Mouse (Mus musculus) embryonic facial prominence, embryonic 15.5 days (tissue): ENCODE measurements at regions not wholly inside any gene's neighbourhood (a gene's known extent, or its start where the extent isn't known, plus 50 kb on each side); places are given as distances from the start of the nearest gene placed in this dataset.

Source experiments
- ATAC-seq: fragments of 200-750 bp; cut with Nextera tagmentation; 2 replicates; pipeline ENCODE4 v1.8.0; 2017; ENCODE audit warnings: low read depth, moderate TSS enrichment; ENCODE audit not compliant: insufficient number of reproducible peaks, low FRiP score, low TSS enrichment
- H3K27ac ChIP-seq: fragments of 300-500 bp; sonication (generic); replicated peaks from 2 replicates; pipeline ENCODE4 v1.5.1; 2015; ENCODE audit warnings: mild to moderate bottlenecking, inconsistent platforms
- H3K27me3 ChIP-seq: fragments of 300-500 bp; sonication (generic); 2 replicates; pipeline ENCODE4 v1.6.1; 2015; ENCODE audit warnings: inconsistent platforms
- H3K36me3 ChIP-seq: fragments of 300-500 bp; sonication (generic); 2 replicates; pipeline ENCODE4 v1.6.1; 2015; ENCODE audit warnings: mild to moderate bottlenecking, inconsistent platforms
- H3K4me1 ChIP-seq: fragments of 300-500 bp; sonication (generic); 2 replicates; pipeline ENCODE4 v1.6.1; 2015; ENCODE audit warnings: inconsistent platforms
- H3K4me2 ChIP-seq: fragments of 300-500 bp; sonication (generic); replicated peaks from 2 replicates; pipeline ENCODE4 v1.6.1; 2015; ENCODE audit warnings: mild to moderate bottlenecking, inconsistent platforms
- H3K4me3 ChIP-seq: fragments of 300-500 bp; sonication (generic); replicated peaks from 2 replicates; pipeline ENCODE4 v1.5.1; 2015; ENCODE audit warnings: mild to moderate bottlenecking, inconsistent platforms
- H3K9ac ChIP-seq: fragments of 300-500 bp; sonication (generic); 2 replicates; pipeline ENCODE4 v1.6.1; 2015; ENCODE audit warnings: inconsistent platforms
- H3K9me3 ChIP-seq: fragments of 300-500 bp; sonication (generic); replicated peaks from 2 replicates; pipeline ENCODE4 v1.6.1; 2016; ENCODE audit warnings: inconsistent platforms
- WGBS: fragments of 180-500 bp; shearing (Covaris S2); methylation state at CpG from one replicate; pipeline ENCODE4 v1.1.7; 2015; 5-methylcytosine and 5-hydroxymethylcytosine counted together

DNA sequence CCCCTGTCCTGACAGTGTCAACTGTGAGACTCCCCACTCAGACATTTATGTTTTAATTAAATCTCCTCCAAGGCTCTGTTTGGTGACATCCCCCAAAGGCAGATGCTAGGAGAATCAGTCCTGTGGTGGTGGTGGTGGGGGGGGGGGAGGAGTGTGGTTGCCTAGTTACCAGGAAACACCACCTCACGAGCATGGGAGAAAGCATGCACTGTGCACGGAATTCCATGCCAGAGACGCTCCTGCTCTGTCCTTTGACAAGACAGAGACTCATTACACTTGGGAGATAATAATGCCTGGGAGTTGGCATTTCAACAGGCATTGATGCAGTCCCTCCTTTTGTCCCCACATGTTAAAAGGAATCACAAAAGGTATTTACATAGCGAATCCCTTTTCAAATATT, 240.6 kb downstream of the Cbln1 start:
- H3K9me3 ChIP-seq, result no peaks in the 10 kb centered on the region

DNA sequence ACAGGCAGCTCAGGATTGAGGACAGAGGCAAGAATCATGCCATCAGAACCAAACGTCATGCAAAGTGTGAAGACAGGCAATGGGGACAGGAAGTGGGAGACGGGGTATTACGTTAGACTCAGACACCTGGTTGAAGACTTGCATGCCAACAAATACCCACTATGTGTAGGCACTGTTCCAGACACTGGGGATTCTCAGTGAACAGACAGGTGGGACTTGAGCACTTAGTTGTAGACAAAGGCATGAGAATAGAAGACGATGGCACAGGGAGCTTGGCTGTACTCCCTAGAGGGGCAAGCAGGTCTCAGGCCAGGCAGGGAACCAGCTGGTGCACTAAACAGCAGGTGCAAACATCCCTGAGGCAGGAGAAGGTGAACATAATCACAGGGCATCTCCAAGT, 242.3 kb downstream of the Cbln1 start:
- Histone ChIP-seq H3K27me3 (no peaks in the 10 kb centered on the region), H3K4me3 (no peak overlapping the region), H3K4me1 (peaks cover 18% of the 10 kb centered on the region), H3K9me3 (no peaks in the 10 kb centered on the region), H3K36me3 (no peaks in the 10 kb centered on the region), H3K9ac (no peak overlapping the region), H3K27ac (no peak overlapping the region), H3K4me2 (no peak overlapping the region)
- WGBS, result 76% methylated on average over 4 of the region's 4 CpGs
- ATAC-seq, result no peak

More for the DNA sequence above, 240.6 kb downstream of the Cbln1 start:
- Histone ChIP-seq H3K27ac (no peak overlapping the region), H3K4me1 (peaks cover 25% of the 10 kb centered on the region), H3K4me2 (no peak overlapping the region), H3K4me3 (no peak overlapping the region), H3K36me3 (no peaks in the 10 kb centered on the region), H3K9ac (no peak overlapping the region), H3K27me3 (no peaks in the 10 kb centered on the region)
- WGBS, result 39% methylated on average over 4 of the region's 4 CpGs
- no peak for ATAC-seq

GRCm38 (mm10) chr8:87229182-87229581, 243.2 kb downstream of the Cbln1 start:
- Histone ChIP-seq H3K27me3 (no peaks in the 10 kb centered on the region), H3K4me2 (no peak overlapping the region), H3K27ac (no peak overlapping the region), H3K4me1 (peaks cover 18% of the 10 kb centered on the region), H3K4me3 (no peak overlapping the region), H3K36me3 (no peaks in the 10 kb centered on the region), H3K9ac (no peak overlapping the region), H3K9me3 (no peaks in the 10 kb centered on the region)
- 96% methylated on average over 6 of the region's 6 CpGs for WGBS
- no peak for ATAC-seq

- peaks cover 14% of the 10 kb centered on the region for H3K4me1 ChIP-seq
- no peak overlapping the region for H3K27ac ChIP-seq
- ATAC-seq, result no peak
- H3K36me3 ChIP-seq, result no peaks in the 10 kb centered on the region
- H3K4me3 ChIP-seq, result no peak overlapping the region
- H3K9me3 ChIP-seq, result no peaks in the 10 kb centered on the region
- H3K4me2 ChIP-seq, result no peak overlapping the region
- 84% methylated on average over 6 of the region's 6 CpGs for WGBS
- H3K27me3 ChIP-seq, result no peaks in the 10 kb centered on the region
- H3K9ac ChIP-seq, result no peak overlapping the region
These were observed 243.6 kb downstream of the Cbln1 start for GRCm38 (mm10) chr8:87228777-87229176.

GRCm38 (mm10) chr8:87225504-87226425, 246.6 kb downstream of the Cbln1 start:
- Histone ChIP-seq H3K4me1 (no peaks in the 10 kb centered on the region), H3K27ac (no peak overlapping the region), H3K36me3 (no peaks in the 10 kb centered on the region), H3K4me2 (peak overlapping the region; percentile 24; the same call in 1 of the 2 replicates), H3K27me3 (no peaks in the 10 kb centered on the region), H3K9ac (no peak overlapping the region), H3K4me3 (no peak overlapping the region), H3K9me3 (no peaks in the 10 kb centered on the region)
- WGBS, result 48% methylated on average over 11 of the region's 11 CpGs
- ATAC-seq, result peak; percentile 76; the same call in 1 of the 2 replicates

DNA sequence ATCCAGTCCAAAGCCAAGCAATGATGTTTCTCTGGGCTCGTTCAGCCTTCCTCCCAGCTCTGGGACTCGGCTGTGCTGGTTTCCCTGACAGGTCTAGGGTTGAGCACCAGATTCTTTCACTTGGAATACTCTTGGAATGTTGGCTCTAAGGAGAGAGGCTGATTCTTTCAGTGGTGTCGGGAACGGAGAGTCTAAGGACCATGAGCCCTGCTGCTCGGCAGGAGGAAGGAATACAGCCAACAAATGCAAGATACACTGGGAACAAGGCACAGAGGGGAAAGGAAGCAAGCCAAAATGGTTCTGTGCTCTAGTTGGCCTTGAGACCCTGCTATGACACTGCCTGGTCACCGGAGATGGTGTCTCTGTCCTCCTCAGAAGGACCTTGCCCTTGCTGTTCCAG, 251.8 kb downstream of the Cbln1 start:
- ATAC-seq, result no peak
- no peaks in the 10 kb centered on the region for H3K36me3 ChIP-seq
- H3K27ac ChIP-seq, result no peak overlapping the region
- 0 out of 2 replicates have a peak, but pooled peaks cover 9% of the 10 kb centered on the region for H3K27me3 ChIP-seq
- H3K4me3 ChIP-seq, result no peak overlapping the region
- H3K4me1 ChIP-seq, result peaks cover 8% of the 10 kb centered on the region; the same call in 1 of the 2 replicates
- no peak overlapping the region for H3K4me2 ChIP-seq
- no peaks in the 10 kb centered on the region for H3K9me3 ChIP-seq
- no peak overlapping the region for H3K9ac ChIP-seq
- WGBS, result 73% methylated on average over 6 of the region's 6 CpGs

GRCm38 (mm10) chr8:87218956-87219482, 253.4 kb downstream of the Cbln1 start:
- ATAC-seq, result no peak
- H3K4me2 ChIP-seq, result 0 out of 2 replicates have a peak overlapping the region, but pooled peaks have one; percentile 2
- H3K4me3 ChIP-seq, result no peak overlapping the region
- no peaks in the 10 kb centered on the region for H3K36me3 ChIP-seq
- 9% methylated on average over 6 of the region's 6 CpGs for WGBS
- H3K9ac ChIP-seq, result no peak overlapping the region
- 0 out of 2 replicates have a peak, but pooled peaks cover 9% of the 10 kb centered on the region for H3K27me3 ChIP-seq
- H3K27ac ChIP-seq, result no peak overlapping the region
- no peaks in the 10 kb centered on the region for H3K9me3 ChIP-seq
- H3K4me1 ChIP-seq, result peaks cover 8% of the 10 kb centered on the region; the same call in 1 of the 2 replicates

GRCm38 (mm10) chr8:87214962-87215361, 257.4 kb downstream of the Cbln1 start:
- H3K9me3 ChIP-seq, result no peaks in the 10 kb centered on the region
- no peak for ATAC-seq
- peaks cover 8% of the 10 kb centered on the region; the same call in 1 of the 2 replicates for H3K4me1 ChIP-seq
- H3K27me3 ChIP-seq, result 0 out of 2 replicates have a peak, but pooled peaks cover 9% of the 10 kb centered on the region
- WGBS, result 58% methylated on average over 10 of the region's 10 CpGs
- H3K4me2 ChIP-seq, result no peak overlapping the region
- no peak overlapping the region for H3K4me3 ChIP-seq
- H3K27ac ChIP-seq, result no peak overlapping the region
- no peaks in the 10 kb centered on the region for H3K36me3 ChIP-seq
- no peak overlapping the region for H3K9ac ChIP-seq

- no peak overlapping the region for H3K9ac ChIP-seq
These were observed 261.9 kb downstream of the Cbln1 start for GRCm38 (mm10) chr8:87210546-87210945.

GRCm38 (mm10) chr8:87209295-87209694, 263.1 kb downstream of the Cbln1 start:
- Histone ChIP-seq H3K4me2 (no peak overlapping the region), H3K9ac (no peak overlapping the region), H3K9me3 (no peaks in the 10 kb centered on the region), H3K36me3 (no peaks in the 10 kb centered on the region), H3K4me3 (no peak overlapping the region), H3K27ac (no peak overlapping the region), H3K4me1 (no peaks in the 10 kb centered on the region), H3K27me3 (no peaks in the 10 kb centered on the region)
- no peak for ATAC-seq
- 62% methylated on average over 1 of the region's 1 CpGs for WGBS

More at GRCm38 (mm10) chr8:87210546-87210945, 261.9 kb downstream of the Cbln1 start:
- no peaks in the 10 kb centered on the region for H3K36me3 ChIP-seq
- H3K4me1 ChIP-seq, result no peaks in the 10 kb centered on the region
- WGBS, result 30% methylated on average over 4 of the region's 4 CpGs
- ATAC-seq, result no peak
- H3K9me3 ChIP-seq, result no peaks in the 10 kb centered on the region
- no peaks in the 10 kb centered on the region for H3K27me3 ChIP-seq
- no peak overlapping the region for H3K27ac ChIP-seq
- no peak overlapping the region for H3K4me3 ChIP-seq
- H3K4me2 ChIP-seq, result no peak overlapping the region

GRCm38 (mm10) chr8:87208036-87208435, 264.4 kb downstream of the Cbln1 start:
- no peak overlapping the region for H3K4me3 ChIP-seq
- no peak overlapping the region for H3K4me2 ChIP-seq
- H3K27me3 ChIP-seq, result no peaks in the 10 kb centered on the region
- H3K9ac ChIP-seq, result no peak overlapping the region
- no peak for ATAC-seq
- no peaks in the 10 kb centered on the region for H3K4me1 ChIP-seq
- no peak overlapping the region for H3K27ac ChIP-seq
- H3K9me3 ChIP-seq, result no peaks in the 10 kb centered on the region
- no peaks in the 10 kb centered on the region for H3K36me3 ChIP-seq
